Mouse (Mus musculus): ENCODE data around the gene Samd9l. TPM values are rescaled to one million over a fixed set of nuclear protein-coding genes. Genes with fewer than 3 reads are reported as not detected.
"Not testable (repeated sequence)": the region's sequence is repeated elsewhere in the genome, so short reads cannot be mapped to it uniquely, and the experiment has no call there.

The Samd9l gene
- polyA plus RNA-seq (2014; fragmentation: Nextera tagmentation; extraction: Ambion mirVana): 0.30 and 0.40 TPM in 2 replicates

GRCm38 (mm10) chr6:3399340-3400068, at the start of gene Samd9l:
TSS of gene Samd9l (minus strand) at chr6:3399572.
- H3K9me3 ChIP-seq (ENCODE audit: control insufficient read depth, low read length); ATAC-seq (ENCODE audit: insufficient number of reproducible peaks, low FRiP score, low TSS enrichment, low read depth); H3K9ac ChIP-seq (ENCODE audit: low read length); H3K27ac ChIP-seq (replicated peaks; ENCODE audit: low read depth, low read length); H3K4me2 ChIP-seq (ENCODE audit: low read depth, severe bottlenecking); H3K36me3 ChIP-seq (ENCODE audit: control insufficient read depth, insufficient read depth, low read length); H3K4me3 ChIP-seq (ENCODE audit: low read depth, low read length); H3K27me3 ChIP-seq (ENCODE audit: control insufficient read depth, insufficient read depth, low read length); H3K4me1 ChIP-seq (ENCODE audit: control insufficient read depth, insufficient read depth, low read length): not testable (repeated sequence)
- peak; percentile 20 for DNase-seq (ENCODE audit: low spot score)
- WGBS: 50% methylated on average over 4 of the region's 4 CpGs

- Histone ChIP-seq H3K9me3 (ENCODE audit: control insufficient read depth, low read length) (no peaks in the 10 kb centered on the region), H3K27ac (replicated peaks; ENCODE audit: low read depth, low read length) (no peak overlapping the region), H3K27me3 (ENCODE audit: control insufficient read depth, insufficient read depth, low read length) (no peaks in the 10 kb centered on the region), H3K4me3 (ENCODE audit: low read depth, low read length) (no peak overlapping the region), H3K4me2 (ENCODE audit: low read depth, severe bottlenecking) (no peak overlapping the region), H3K4me1 (ENCODE audit: control insufficient read depth, insufficient read depth, low read length) (no peaks in the 10 kb centered on the region), H3K9ac (ENCODE audit: low read length) (no peak overlapping the region), H3K36me3 (ENCODE audit: control insufficient read depth, insufficient read depth, low read length) (no peaks in the 10 kb centered on the region)
- ATAC-seq (ENCODE audit: insufficient number of reproducible peaks, low FRiP score, low TSS enrichment, low read depth) (0 out of 2 replicates have a peak, but pooled peaks have one; percentile 54), DNase-seq (ENCODE audit: low spot score) (peak; percentile 80)
- 10% methylated on average over 5 of the region's 5 CpGs for WGBS
Observed at GRCm38 (mm10) chr6:3447404-3447803, 48.0 kb upstream of the Samd9l start.

GRCm38 (mm10) chr6:3443905-3444304, 44.5 kb upstream of the Samd9l start:
- WGBS: 14% methylated on average over 1 of the region's 1 CpGs
- Histone ChIP-seq H3K27ac (replicated peaks; ENCODE audit: low read depth, low read length) (no peak overlapping the region), H3K27me3 (ENCODE audit: control insufficient read depth, insufficient read depth, low read length) (no peaks in the 10 kb centered on the region), H3K4me1 (ENCODE audit: control insufficient read depth, insufficient read depth, low read length) (no peaks in the 10 kb centered on the region), H3K4me2 (ENCODE audit: low read depth, severe bottlenecking) (no peak overlapping the region), H3K9me3 (ENCODE audit: control insufficient read depth, low read length) (no peaks in the 10 kb centered on the region), H3K9ac (ENCODE audit: low read length) (no peak overlapping the region), H3K4me3 (ENCODE audit: low read depth, low read length) (no peak overlapping the region), H3K36me3 (ENCODE audit: control insufficient read depth, insufficient read depth, low read length) (no peaks in the 10 kb centered on the region)
- DNase-seq (ENCODE audit: low spot score) (no peak), ATAC-seq (ENCODE audit: insufficient number of reproducible peaks, low FRiP score, low TSS enrichment, low read depth) (no peak)

- H3K4me1 ChIP-seq (ENCODE audit: control insufficient read depth, insufficient read depth, low read length): no peaks in the 10 kb centered on the region
- no peak overlapping the region for H3K4me3 ChIP-seq (ENCODE audit: low read depth, low read length)
- ATAC-seq (ENCODE audit: insufficient number of reproducible peaks, low FRiP score, low TSS enrichment, low read depth) (no peak), DNase-seq (ENCODE audit: low spot score) (no peak)
- H3K36me3 ChIP-seq (ENCODE audit: control insufficient read depth, insufficient read depth, low read length): no peaks in the 10 kb centered on the region
- H3K27ac ChIP-seq (replicated peaks; ENCODE audit: low read depth, low read length): no peak overlapping the region
- H3K9ac ChIP-seq (ENCODE audit: low read length): no peak overlapping the region
- peaks cover 3% of the 10 kb centered on the region; the same call in 1 of the 2 replicates for H3K9me3 ChIP-seq (ENCODE audit: control insufficient read depth, low read length)
- no peaks in the 10 kb centered on the region for H3K27me3 ChIP-seq (ENCODE audit: control insufficient read depth, insufficient read depth, low read length)
- H3K4me2 ChIP-seq (ENCODE audit: low read depth, severe bottlenecking): no peak overlapping the region
Observed at GRCm38 (mm10) chr6:3436087-3436486, 36.7 kb upstream of the Samd9l start.

- WGBS: 81% methylated on average over 2 of the region's 2 CpGs
- ATAC-seq (ENCODE audit: insufficient number of reproducible peaks, low FRiP score, low TSS enrichment, low read depth); H3K36me3 ChIP-seq (ENCODE audit: control insufficient read depth, insufficient read depth, low read length); H3K9me3 ChIP-seq (ENCODE audit: control insufficient read depth, low read length); H3K4me3 ChIP-seq (ENCODE audit: low read depth, low read length); H3K9ac ChIP-seq (ENCODE audit: low read length); H3K4me1 ChIP-seq (ENCODE audit: control insufficient read depth, insufficient read depth, low read length); H3K27ac ChIP-seq (replicated peaks; ENCODE audit: low read depth, low read length); H3K4me2 ChIP-seq (ENCODE audit: low read depth, severe bottlenecking); H3K27me3 ChIP-seq (ENCODE audit: control insufficient read depth, insufficient read depth, low read length); DNase-seq (ENCODE audit: low spot score): not testable (repeated sequence)
Observed at GRCm38 (mm10) chr6:3430976-3431375, 31.6 kb upstream of the Samd9l start.

GRCm38 (mm10) chr6:3427047-3427446, 27.7 kb upstream of the Samd9l start:
- H3K27ac ChIP-seq (replicated peaks; ENCODE audit: low read depth, low read length): no peak overlapping the region
- H3K4me3 ChIP-seq (ENCODE audit: low read depth, low read length): no peak overlapping the region
- H3K9ac ChIP-seq (ENCODE audit: low read length): no peak overlapping the region
- H3K27me3 ChIP-seq (ENCODE audit: control insufficient read depth, insufficient read depth, low read length): no peaks in the 10 kb centered on the region
- ATAC-seq (ENCODE audit: insufficient number of reproducible peaks, low FRiP score, low TSS enrichment, low read depth) (no peak), DNase-seq (ENCODE audit: low spot score) (no peak)
- H3K4me2 ChIP-seq (ENCODE audit: low read depth, severe bottlenecking): no peak overlapping the region
- H3K9me3 ChIP-seq (ENCODE audit: control insufficient read depth, low read length): no peaks in the 10 kb centered on the region
- no peaks in the 10 kb centered on the region for H3K36me3 ChIP-seq (ENCODE audit: control insufficient read depth, insufficient read depth, low read length)
- 84% methylated on average over 1 of the region's 1 CpGs for WGBS
- H3K4me1 ChIP-seq (ENCODE audit: control insufficient read depth, insufficient read depth, low read length): no peaks in the 10 kb centered on the region

GRCm38 (mm10) chr6:3425333-3425732, 26.0 kb upstream of the Samd9l start:
- ATAC-seq (ENCODE audit: insufficient number of reproducible peaks, low FRiP score, low TSS enrichment, low read depth); H3K4me2 ChIP-seq (ENCODE audit: low read depth, severe bottlenecking); H3K9me3 ChIP-seq (ENCODE audit: control insufficient read depth, low read length); H3K27me3 ChIP-seq (ENCODE audit: control insufficient read depth, insufficient read depth, low read length); DNase-seq (ENCODE audit: low spot score); H3K4me3 ChIP-seq (ENCODE audit: low read depth, low read length); H3K9ac ChIP-seq (ENCODE audit: low read length); H3K36me3 ChIP-seq (ENCODE audit: control insufficient read depth, insufficient read depth, low read length); H3K4me1 ChIP-seq (ENCODE audit: control insufficient read depth, insufficient read depth, low read length); H3K27ac ChIP-seq (replicated peaks; ENCODE audit: low read depth, low read length): not testable (repeated sequence)

GRCm38 (mm10) chr6:3424613-3425277, 25.4 kb upstream of the Samd9l start:
- WGBS: 50% methylated on average over 1 of the region's 4 CpGs
- not testable (repeated sequence) for H3K4me1 ChIP-seq (ENCODE audit: control insufficient read depth, insufficient read depth, low read length); DNase-seq (ENCODE audit: low spot score); ATAC-seq (ENCODE audit: insufficient number of reproducible peaks, low FRiP score, low TSS enrichment, low read depth); H3K36me3 ChIP-seq (ENCODE audit: control insufficient read depth, insufficient read depth, low read length); H3K9ac ChIP-seq (ENCODE audit: low read length); H3K27ac ChIP-seq (replicated peaks; ENCODE audit: low read depth, low read length); H3K9me3 ChIP-seq (ENCODE audit: control insufficient read depth, low read length); H3K4me2 ChIP-seq (ENCODE audit: low read depth, severe bottlenecking); H3K27me3 ChIP-seq (ENCODE audit: control insufficient read depth, insufficient read depth, low read length); H3K4me3 ChIP-seq (ENCODE audit: low read depth, low read length)
